Mouse (Mus musculus) liver, postnatal 0 days (tissue): ENCODE results near the gene Nav2.

Experiments used
- CTCF ChIP-seq: sonication (generic); IDR thresholded peaks from 2 replicates; pipeline ENCODE4 v1.5.1; 2016; ENCODE audit warnings: antibody characterized with exemption, low read depth
- EP300 ChIP-seq: IDR thresholded peaks from 2 replicates; pipeline ENCODE4 v1.6.1; 2016; ENCODE audit warnings: antibody characterized with exemption, low read depth, mild to moderate bottlenecking

GRCm38 (mm10) chr7:48881971-48882609, 26.4 kb upstream of the Nav2 start:
- TF ChIP-seq CTCF (no peak), EP300 (no peak)
